Mouse (Mus musculus) embryonic facial prominence, embryonic 13.5 days (tissue): ENCODE results near the gene Dpp4. TPM values are rescaled to one million over a fixed set of nuclear protein-coding genes. Genes with fewer than 3 reads are reported as not detected.

Experiments used
- polyA plus RNA-seq: library from polyadenylated mRNA; unstranded; fragments of >200 nt; fragmentation: Nextera tagmentation; extraction: Ambion mirVana; gene quantifications from 2 replicates; pipeline ENCODE4 v1.2.1, GENCODE M21; 2015

The Dpp4 gene
- polyA plus RNA-seq, 1 experiment from 2014 or later: 2.1 TPM

Other genes with a start within 250 kb of the Dpp4 start
- gene Gcg, start 71.4 kb upstream of the Dpp4 start, polyA plus RNA-seq: not detected in 2 replicates
- gene Fap, start 161.8 kb upstream of the Dpp4 start, polyA plus RNA-seq: 8.4 and 11.2 TPM in 2 replicates
- gene Ifih1, start 234.0 kb upstream of the Dpp4 start, polyA plus RNA-seq: 1.1 and 1.3 TPM in 2 replicates